Mouse (Mus musculus) left cerebral cortex, postnatal 25 days (tissue): Measurements from ENCODE around the gene Rbl1. TPM values are rescaled to one million over a fixed set of nuclear protein-coding genes. Genes with fewer than 3 reads are reported as not detected.
A peak's percentile ranks its signal among the peaks of the same experiment; 100 is the strongest.

Experiments used
- DNase-seq, 2 experiments: peaks; one replicate each; pipeline ENCODE4 v3.0.0; 2022; ENCODE audit warnings: low spot score in 2 of 2, mixed read lengths in 1 of 2
- intact Hi-C: fragments of 180-260 bp; cut with DNase I; formaldehyde crosslinking; loops from one replicate; pipeline ENCODE4 v1.15.1; 2025
- total RNA-seq, 2 experiments: library from RNA; stranded (reverse); gene quantifications; 2 replicates each; pipeline ENCODE4 v1.2.3; 2021

Rbl1 gene
- total RNA-seq, 2 experiments from 2014 or later: 1.2 to 1.6 TPM

- DNase-seq: no peak
- intact Hi-C loops: no loop called here
Observed at GRCm38 (mm10) chr2:157104454-157104853, 99.9 kb downstream of the Rbl1 start.

GRCm38 (mm10) chr2:157102256-157102655 lies 102.1 kb downstream of the Rbl1 start:
- DNase-seq: no peak
- intact Hi-C loops: no loop called here

- intact Hi-C loops: loop anchor here (1.0 kb wide), 1 partner anchor 53 kb away; no protein-coding TSS in a partner anchor
Observed at GRCm38 (mm10) chr2:157101650-157102049, 102.7 kb downstream of the Rbl1 start.

GRCm38 (mm10) chr2:157100319-157100605 lies 104.1 kb downstream of the Rbl1 start:
- DNase-seq: no peak
- intact Hi-C loops: no loop called here

More at GRCm38 (mm10) chr2:157101650-157102049, 102.7 kb downstream of the Rbl1 start:
- peak in 1 of 2 experiments; percentile 65 for DNase-seq

GRCm38 (mm10) chr2:157099532-157100318 lies 104.6 kb downstream of the Rbl1 start:
- no peak for DNase-seq
- intact Hi-C loops: loop anchor here (5.0 kb wide), 1 partner anchor 292 kb away; no protein-coding TSS in a partner anchor

Other genes starting within 250 kb of the Rbl1 start
- gene Ndrg3, start 212.5 kb downstream of the Rbl1 start, total RNA-seq: 100 to 1,000 TPM; 509 to 517 TPM
- 1 to 10 TPM; 4.7 TPM for gene Dsn1, start 197.4 kb downstream of the Rbl1 start, total RNA-seq
- 10 to 100 TPM; 19.8 to 24.6 TPM for gene Soga1, start 125.3 kb downstream of the Rbl1 start, total RNA-seq
- not detected for gene Tldc2, start 117.5 kb downstream of the Rbl1 start, total RNA-seq
- 10 to 100 TPM; 11.6 to 12.4 TPM for gene Samhd1, start 69.3 kb downstream of the Rbl1 start, total RNA-seq
- gene Rpn2, start 74.5 kb upstream of the Rbl1 start, total RNA-seq: 100 to 1,000 TPM; 124 to 130 TPM
- gene Mroh8, start 75.0 kb upstream of the Rbl1 start, total RNA-seq: 1 to 10 TPM; 1.0 to 1.4 TPM
- gene Ghrh, start 143.0 kb upstream of the Rbl1 start, total RNA-seq: not detected
- 10 to 100 TPM; 64.8 to 65.6 TPM for gene Manbal, start 163.1 kb upstream of the Rbl1 start, total RNA-seq
- 100 to 1,000 TPM; 116 to 137 TPM for gene Src, start 213.9 kb upstream of the Rbl1 start, total RNA-seq